In genomic region chr1:183102775-183103174, GRCm38 (mm10) we compare ENCODE assay signal across 26 mouse cellular contexts.
DNase-seq lines count a peak whose midpoint lies in the region; ATAC-seq and TF ChIP-seq lines count a peak whose summit lies in the region.
"Had no signal": no experiment of that assay in that cellular context is flagged by ENCODE, and none has a peak within 500 bp of the region (broad histone marks: within the 10 kb centered on the region; RNA-seq: fewer than 3 reads in every experiment).

No protein-coding gene starts in this region.

- 70% methylated on average over 3 of the region's 3 CpGs for WGBS in stomach, embryonic 15.5 days
- 77% methylated on average over 3 of the region's 3 CpGs for WGBS in stomach, postnatal 0 days
- 54% methylated on average over 3 of the region's 3 CpGs for WGBS in limb, embryonic 15.5 days

- no peak overlapping the region for H3K9ac ChIP-seq in stomach, embryonic 15.5 days
- no peak overlapping the region for H3K9ac ChIP-seq in stomach, postnatal 0 days (ENCODE audit: low read length)
- no peak overlapping the region for H3K9ac ChIP-seq in limb, embryonic 15.5 days
- H3K9ac ChIP-seq: embryonic facial prominence, embryonic 13.5 days; forebrain, embryonic 13.5 days; heart, embryonic 13.5 days; hindbrain, embryonic 12.5 days; liver, embryonic 12.5 days had no signal

- 0 out of 2 replicates have a peak, but pooled peaks have one; percentile 14 for ATAC-seq in stomach, embryonic 15.5 days (ENCODE audit: insufficient read depth, low FRiP score, low read depth)
- ATAC-seq in stomach, postnatal 0 days (ENCODE audit: low FRiP score, low TSS enrichment) = no peak
- peak; percentile 92 for ATAC-seq in inflammation-experienced regulatory T-cells, adult 6 months
- no peak for ATAC-seq in limb, embryonic 15.5 days (ENCODE audit: insufficient number of reproducible peaks, low FRiP score, low TSS enrichment, low read depth)
- ATAC-seq: forebrain, embryonic 13.5 days; liver, embryonic 12.5 days had no signal

- no peaks in the 10 kb centered on the region for H3K27me3 ChIP-seq in stomach, embryonic 15.5 days (replicated peaks)
- no peaks in the 10 kb centered on the region for H3K27me3 ChIP-seq in stomach, postnatal 0 days (ENCODE audit: control insufficient read depth, insufficient read depth, low read length)
- no peaks in the 10 kb centered on the region for H3K27me3 ChIP-seq in limb, embryonic 15.5 days
- H3K27me3 ChIP-seq: embryonic facial prominence, embryonic 13.5 days; forebrain, embryonic 13.5 days; heart, embryonic 13.5 days; hindbrain, embryonic 12.5 days; liver, embryonic 12.5 days had no signal

- H3K4me1 ChIP-seq in stomach, embryonic 15.5 days = no peaks in the 10 kb centered on the region
- H3K4me1 ChIP-seq in stomach, postnatal 0 days (replicated peaks; ENCODE audit: control insufficient read depth, insufficient read depth) = no peaks in the 10 kb centered on the region
- peaks cover 25% of the 10 kb centered on the region for H3K4me1 ChIP-seq in limb, embryonic 15.5 days
- H3K4me1 ChIP-seq: forebrain, embryonic 13.5 days; liver, embryonic 12.5 days had no signal

- H3K4me3 ChIP-seq in stomach, embryonic 15.5 days (replicated peaks) = no peak overlapping the region
- H3K4me3 ChIP-seq in stomach, postnatal 0 days (ENCODE audit: low read depth, low read length) = no peak overlapping the region
- H3K4me3 ChIP-seq in limb, embryonic 15.5 days = no peak overlapping the region
- H3K4me3 ChIP-seq: embryonic facial prominence, embryonic 13.5 days; erythroblast, embryonic 14.5 days; forebrain, embryonic 13.5 days; heart, embryonic 13.5 days; hindbrain, embryonic 12.5 days; layer of hippocampus, adult 2 months; liver, embryonic 12.5 days; midbrain, embryonic 10.5 days had no signal

- no peaks in the 10 kb centered on the region for H3K9me3 ChIP-seq in stomach, embryonic 15.5 days
- no peaks in the 10 kb centered on the region for H3K9me3 ChIP-seq in stomach, postnatal 0 days (ENCODE audit: control insufficient read depth, low read length)
- H3K9me3 ChIP-seq in limb, embryonic 15.5 days = no peaks in the 10 kb centered on the region
- H3K9me3 ChIP-seq: embryonic facial prominence, embryonic 13.5 days; forebrain, embryonic 13.5 days; heart, embryonic 13.5 days; hindbrain, embryonic 12.5 days; liver, embryonic 12.5 days; midbrain, embryonic 10.5 days had no signal

- no peak for DNase-seq in stomach, postnatal 0 days (ENCODE audit: low spot score)
- DNase-seq in thymus, postnatal 4 days = peak; percentile 51
- no peak for DNase-seq in spleen, adult 18-20 months
- no peak for DNase-seq in kidney, postnatal 25 days
- DNase-seq in kidney, adult 18-20 months = no peak
- DNase-seq: adrenal gland, postnatal 10 days; cerebellum, adult 18-20 months; cerebellum, postnatal 14 days; heart, adult 18-20 months; heart, postnatal 14 days; kidney, adult 9 months; kidney, postnatal 14 days; lung, adult 18-20 months; lung, postnatal 10 days; right cerebral cortex, postnatal 25 days had no signal

- no peak overlapping the region for H3K4me2 ChIP-seq in stomach, embryonic 15.5 days
- no peak overlapping the region for H3K4me2 ChIP-seq in stomach, postnatal 0 days (replicated peaks; ENCODE audit: low read depth)
- H3K4me2 ChIP-seq in limb, embryonic 15.5 days = no peak overlapping the region
- H3K4me2 ChIP-seq: embryonic facial prominence, embryonic 13.5 days; forebrain, embryonic 13.5 days; heart, embryonic 13.5 days; hindbrain, embryonic 12.5 days; liver, embryonic 12.5 days had no signal

- H3K36me3 ChIP-seq in stomach, embryonic 15.5 days = no peaks in the 10 kb centered on the region
- peaks cover 2% of the 10 kb centered on the region; the same call in 1 of the 2 replicates for H3K36me3 ChIP-seq in stomach, postnatal 0 days (ENCODE audit: control insufficient read depth, insufficient read depth, low read length)
- H3K36me3 ChIP-seq in limb, embryonic 15.5 days = peaks cover 4% of the 10 kb centered on the region
- H3K36me3 ChIP-seq: liver, embryonic 12.5 days had no signal

- TF ChIP-seq CTCF in stomach, postnatal 0 days (IDR thresholded peaks at IDR 0.05; ENCODE audit: low read depth) = no peak

- TF ChIP-seq EP300 in stomach, postnatal 0 days (optimal IDR thresholded peaks at IDR 0.05) = no peak

- no peak overlapping the region for H3K27ac ChIP-seq in stomach, embryonic 15.5 days
- no peak overlapping the region for H3K27ac ChIP-seq in stomach, postnatal 0 days (replicated peaks)
- peak overlapping the region; percentile 17; the same call in 1 of the 2 replicates for H3K27ac ChIP-seq in limb, embryonic 15.5 days
- H3K27ac ChIP-seq: embryonic facial prominence, embryonic 13.5 days; forebrain, embryonic 13.5 days; heart, embryonic 13.5 days; hindbrain, embryonic 12.5 days; layer of hippocampus, adult 2 months; liver, embryonic 12.5 days; midbrain, embryonic 10.5 days had no signal

Comparison
In these comparisons a context has a peak if more than half of its experiments do, and no peak if none do; other contexts are left out.
1. ATAC-seq: peak in stomach, embryonic 15.5 days (single experiment) and inflammation-experienced regulatory T-cells, adult 6 months (single experiment); none in stomach, postnatal 0 days (single experiment) and limb, embryonic 15.5 days (single experiment).